Mouse (Mus musculus): ENCODE results near the gene Gm42791.

DNA sequence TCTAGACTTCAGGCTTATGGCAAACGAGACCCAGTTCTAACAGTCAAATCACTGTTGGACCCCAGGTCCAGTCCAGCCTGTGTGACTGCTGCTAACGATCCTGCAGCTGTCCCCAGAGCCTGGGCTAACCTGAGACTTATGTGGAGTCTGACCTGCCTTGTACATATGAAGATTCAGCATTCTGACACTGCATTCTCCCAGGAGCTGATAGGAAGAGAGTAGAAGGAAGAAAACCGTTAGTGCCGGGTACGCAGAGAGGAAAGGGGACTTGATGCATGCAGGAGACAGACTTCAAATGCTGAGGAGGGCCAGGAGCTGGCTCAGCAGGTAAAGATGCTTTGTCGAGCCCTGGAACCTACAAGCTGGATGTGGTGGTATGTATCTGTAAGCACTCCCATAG lies 59.1 kb downstream of the Gm42791 start:
- no peak for TF ChIP-seq CTCF (IDR thresholded peaks at IDR 0.05; ENCODE audit: low read depth)
- no peak for TF ChIP-seq EP300 (IDR thresholded peaks at IDR 0.05; ENCODE audit: low read depth)

All from liver, postnatal 0 days (tissue).